Mouse (Mus musculus) small intestine, adult 2 months (tissue): ENCODE measurements around the gene Olfr463.

Experiments used
- CTCF ChIP-seq: fragments of 200-500 bp; IDR thresholded peaks from 2 replicates; pipeline ENCODE4 v1.5.1; 2012; ENCODE audit warnings: low read depth, mild to moderate bottlenecking, control low read depth, inconsistent platforms, low read length, moderate library complexity, mixed read lengths; ENCODE audit not compliant: insufficient replicate concordance, insufficient read length; ENCODE audit errors: extremely low read depth
- POLR2A ChIP-seq: fragments of 200-500 bp; IDR thresholded peaks from 2 replicates; pipeline ENCODE4 v1.6.1; 2012; ENCODE audit warnings: low read depth, mild to moderate bottlenecking, control low read depth, inconsistent platforms, low read length, moderate library complexity

- TF ChIP-seq CTCF, result no peak
- no peak for TF ChIP-seq POLR2A
Observed at GRCm38 (mm10) chr11:87870096-87870495, 27.1 kb downstream of the Olfr463 start.
